Mouse (Mus musculus): ENCODE data around the gene Rbp2.

The Rbp2 gene

DNA sequence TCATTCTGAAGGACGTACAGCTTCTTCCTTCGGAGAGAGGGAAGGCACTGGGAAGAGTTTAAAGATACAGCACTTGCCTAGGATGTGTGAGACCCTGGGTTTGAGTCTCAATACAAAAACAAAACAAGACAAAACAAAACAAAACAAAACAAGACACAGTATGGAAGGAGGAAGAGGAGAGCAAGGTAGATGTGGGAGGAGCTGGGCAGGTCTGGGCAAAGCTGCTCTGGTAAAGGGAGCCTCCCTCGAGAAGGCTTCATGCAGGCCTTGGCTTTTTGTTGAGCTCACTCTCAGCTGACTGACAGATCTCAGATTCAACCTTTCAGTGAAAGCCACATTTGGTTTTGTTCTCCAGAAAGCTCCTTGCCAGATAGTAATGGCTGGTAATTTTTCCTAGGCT is at the start of gene Rbp2:
Rbp2 (plus strand) TSS at position 301 of the 400 bp plus-strand sequence.
- DNase-seq (ENCODE audit: low read depth, low spot score) = no peak

DNA sequence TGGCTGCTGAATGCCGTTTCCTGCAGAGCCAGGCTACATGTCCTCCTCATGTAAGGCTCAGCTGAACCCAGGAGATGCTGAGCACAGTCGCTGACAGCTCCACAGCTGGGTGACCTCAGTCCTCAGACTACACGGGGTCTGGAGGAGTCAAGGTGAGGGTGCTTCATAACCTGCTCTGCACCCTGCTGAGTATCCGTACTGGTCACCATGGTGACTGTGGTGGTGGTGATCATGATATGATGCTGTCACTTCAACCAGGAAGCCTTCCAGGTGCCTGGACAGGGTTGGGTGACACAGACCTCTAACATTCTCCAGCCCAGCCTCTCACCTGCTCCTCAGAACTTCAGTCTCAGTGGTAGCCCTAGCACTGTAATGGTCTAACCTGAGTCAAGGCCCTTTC is 48.1 kb upstream of the Rbp2 start:
- no peak for DNase-seq (ENCODE audit: low read depth, low spot score)

GRCm38 (mm10) chr9:98439091-98439490 is 46.8 kb upstream of the Rbp2 start:
- no peak for DNase-seq (ENCODE audit: low read depth, low spot score)

DNA sequence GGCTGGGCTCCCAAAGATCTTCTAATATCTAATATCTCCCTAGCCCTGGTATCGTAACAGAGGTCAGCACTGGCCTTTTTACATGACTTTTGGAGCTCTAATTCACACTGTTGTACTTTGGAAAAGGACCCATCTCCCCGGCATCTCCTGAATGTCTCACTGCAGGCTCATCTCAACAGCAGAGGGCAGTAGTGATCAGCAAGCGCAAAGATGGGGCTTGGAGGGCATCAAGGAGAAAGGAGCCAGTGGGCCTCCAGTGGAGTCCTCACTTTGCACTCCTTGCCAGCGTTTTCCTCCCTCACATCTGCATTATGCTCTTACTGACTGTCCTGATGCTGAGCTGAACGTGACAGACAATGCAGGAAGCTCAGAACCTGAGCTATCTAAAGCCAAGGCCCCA is 43.3 kb upstream of the Rbp2 start:
- peak; percentile 51 for DNase-seq (ENCODE audit: low read depth, low spot score)

DNA sequence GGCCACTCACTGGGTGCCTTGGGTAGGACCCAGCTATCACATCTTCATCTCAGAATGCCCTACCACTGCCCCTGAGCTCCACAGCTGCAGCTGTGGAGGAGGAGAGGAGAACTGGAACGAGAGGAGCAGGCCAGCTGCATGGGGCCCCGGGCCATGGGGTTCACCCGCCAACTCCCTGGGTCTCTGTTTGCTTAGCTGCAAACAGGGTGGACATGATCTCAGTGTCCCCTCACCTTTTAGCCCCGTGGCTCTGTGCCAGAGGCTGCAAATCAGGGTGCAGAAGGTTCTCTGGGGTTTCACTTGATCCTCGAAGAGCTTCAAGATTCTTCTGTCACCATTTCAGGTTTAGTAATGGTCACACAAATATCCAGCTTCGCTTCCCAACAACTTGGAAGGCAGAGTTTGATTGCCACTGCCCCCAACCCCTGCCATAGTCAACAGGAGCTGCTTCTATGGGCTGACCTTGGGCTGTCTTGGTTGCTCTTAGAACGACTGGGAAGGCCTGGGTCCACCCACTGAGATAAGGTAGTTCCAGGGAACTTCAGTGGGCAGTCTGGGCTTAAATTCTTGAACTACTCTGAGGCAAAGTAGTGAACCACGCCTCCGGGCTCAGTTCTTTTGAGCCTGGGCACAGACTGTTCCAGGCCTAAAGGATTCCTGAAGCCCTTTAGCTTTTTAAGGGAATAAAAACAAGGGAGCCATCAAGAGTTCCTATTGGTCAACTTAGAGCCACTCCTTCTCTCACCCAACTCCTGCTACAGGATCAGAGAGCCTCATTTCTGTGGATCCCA is 40.4 kb upstream of the Rbp2 start:
- no peak for DNase-seq (ENCODE audit: low read depth, low spot score)

DNA sequence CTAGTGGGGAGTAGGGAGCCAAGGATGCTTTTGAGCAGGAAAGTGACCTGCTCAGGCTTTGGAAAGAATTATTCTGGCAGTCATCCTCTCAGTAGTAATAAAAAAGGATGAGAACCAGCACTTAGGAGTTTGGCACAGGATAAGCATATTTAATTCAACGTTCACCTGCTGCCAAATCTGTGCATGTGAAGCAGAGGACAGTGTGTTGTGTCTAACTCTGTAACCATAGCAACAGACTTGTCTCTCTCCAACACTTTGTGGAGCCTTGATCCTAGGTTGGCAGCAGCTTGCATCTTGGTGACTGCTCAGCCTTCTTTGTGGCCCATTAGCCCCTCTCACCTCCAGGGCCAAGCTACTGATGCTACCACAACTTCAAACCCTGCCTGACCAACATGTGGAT is 34.9 kb upstream of the Rbp2 start:
- peak; percentile 61 for DNase-seq (ENCODE audit: low read depth, low spot score)

GRCm38 (mm10) chr9:98466709-98467108 is 19.2 kb upstream of the Rbp2 start:
- DNase-seq (ENCODE audit: low read depth, low spot score) = no peak

DNA sequence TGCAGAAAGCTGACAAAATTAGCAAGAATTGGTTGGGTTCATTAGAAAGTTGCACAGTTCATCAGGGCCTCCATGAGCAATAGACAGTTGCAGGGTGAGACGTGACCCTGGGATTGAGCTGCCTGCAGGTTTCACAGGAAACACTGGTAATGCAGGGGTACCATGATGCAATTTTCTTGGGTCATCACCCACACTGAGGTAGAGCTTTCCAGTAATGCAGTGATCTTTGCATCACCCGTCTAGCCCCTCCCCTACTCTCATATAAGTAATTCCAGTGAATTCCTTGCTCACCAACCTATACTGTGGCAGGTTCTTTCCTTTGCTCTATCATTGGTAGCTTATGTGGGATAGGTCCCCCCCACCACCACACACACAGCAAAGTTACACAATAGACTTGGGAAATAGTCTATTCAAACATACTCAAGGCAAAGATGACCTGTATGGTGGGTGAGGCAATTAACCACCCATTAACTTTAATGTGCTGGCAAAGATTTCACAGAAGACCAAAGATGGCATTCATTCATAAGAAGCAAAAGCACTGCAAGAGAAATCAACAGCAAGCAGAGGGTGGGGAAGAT is 5.7 kb upstream of the Rbp2 start:
- DNase-seq (ENCODE audit: low read depth, low spot score) = no peak

DNA sequence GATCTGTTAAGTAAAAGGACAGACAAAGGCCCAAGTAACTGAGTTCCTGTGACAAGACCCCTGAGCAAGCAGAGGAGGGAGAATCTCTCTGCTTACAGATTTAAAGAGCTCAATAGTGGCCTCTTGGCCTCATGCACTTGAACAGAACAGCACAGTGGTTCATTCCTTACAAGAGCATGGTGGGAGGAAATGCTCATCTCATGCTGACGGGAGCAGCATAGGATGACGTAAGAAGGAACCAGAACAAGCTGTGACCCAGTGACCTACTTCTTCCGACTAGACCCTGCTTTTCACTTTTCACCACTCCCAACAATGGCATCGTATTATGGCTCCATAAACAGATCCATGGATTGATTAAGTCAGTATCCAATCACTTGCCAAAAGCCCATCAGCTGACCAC is 3.7 kb upstream of the Rbp2 start:
- DNase-seq (ENCODE audit: low read depth, low spot score) = no peak

DNA sequence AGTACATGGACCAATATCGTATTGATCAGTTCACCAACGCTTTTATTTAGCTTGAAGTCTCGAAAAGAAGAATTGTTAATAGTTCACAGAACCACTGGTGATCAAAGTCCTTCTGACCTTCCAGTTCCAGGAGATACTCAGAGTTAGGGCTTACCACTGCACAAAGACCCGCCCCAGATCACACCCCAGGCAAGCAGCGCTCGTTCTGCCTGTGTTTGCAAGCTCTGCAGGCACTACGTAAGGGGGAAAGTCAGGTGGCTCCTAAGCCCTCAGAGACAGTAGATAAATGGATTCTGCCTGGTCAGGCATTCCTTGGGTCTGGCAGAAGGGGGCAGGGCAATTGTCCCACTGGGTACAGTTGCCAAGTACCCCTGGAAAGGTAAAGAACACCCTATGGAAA is 895 bp upstream of the Rbp2 start:
- DNase-seq (ENCODE audit: low read depth, low spot score) = no peak

DNA sequence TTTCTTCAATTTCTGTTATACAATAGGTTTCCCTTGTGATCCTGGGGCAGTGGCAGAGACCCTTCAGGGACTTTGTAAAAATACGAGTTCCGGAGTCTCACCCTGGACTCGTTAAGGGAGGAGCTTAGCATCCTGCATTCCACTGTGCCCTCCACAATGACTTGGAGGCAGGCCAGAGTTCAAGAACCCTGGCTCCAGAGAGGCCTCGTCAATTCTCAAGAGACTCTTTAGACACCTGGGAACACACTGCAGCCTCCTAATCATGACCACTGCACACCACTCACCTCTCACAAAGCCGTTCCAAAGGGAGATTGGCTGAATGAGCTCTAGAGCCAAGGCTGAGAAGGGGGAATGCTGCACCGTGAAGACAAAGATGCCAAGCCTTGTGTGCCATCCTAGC is 1.4 kb downstream of the Rbp2 start:
- no peak for DNase-seq (ENCODE audit: low read depth, low spot score)

GRCm38 (mm10) chr9:98489532-98489931 is 3.6 kb downstream of the Rbp2 start:
- DNase-seq (ENCODE audit: low read depth, low spot score) = no peak

- DNase-seq (ENCODE audit: low read depth, low spot score) = no peak
Measured at GRCm38 (mm10) chr9:98490128-98490527, 4.2 kb downstream of the Rbp2 start.

DNA sequence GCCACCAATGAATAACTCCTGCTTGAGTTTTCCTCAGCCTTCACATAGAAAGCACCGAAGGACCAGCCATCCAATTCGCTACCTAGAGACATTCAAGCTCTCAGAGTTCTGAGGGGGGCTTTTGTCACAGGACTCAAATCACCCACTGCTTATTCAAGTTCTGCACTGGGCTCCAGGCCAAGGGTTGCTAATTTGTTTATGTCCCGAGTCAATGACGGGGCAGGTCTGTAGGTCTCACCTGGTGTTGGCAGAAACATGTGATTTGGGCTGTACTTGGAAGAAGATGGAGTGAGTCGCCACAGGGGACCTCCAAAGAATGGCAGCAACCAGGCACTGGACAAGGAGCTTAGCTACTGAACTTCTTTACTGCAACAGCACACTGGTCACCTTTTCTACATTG is 5.2 kb downstream of the Rbp2 start:
- no peak for DNase-seq (ENCODE audit: low read depth, low spot score)

DNA sequence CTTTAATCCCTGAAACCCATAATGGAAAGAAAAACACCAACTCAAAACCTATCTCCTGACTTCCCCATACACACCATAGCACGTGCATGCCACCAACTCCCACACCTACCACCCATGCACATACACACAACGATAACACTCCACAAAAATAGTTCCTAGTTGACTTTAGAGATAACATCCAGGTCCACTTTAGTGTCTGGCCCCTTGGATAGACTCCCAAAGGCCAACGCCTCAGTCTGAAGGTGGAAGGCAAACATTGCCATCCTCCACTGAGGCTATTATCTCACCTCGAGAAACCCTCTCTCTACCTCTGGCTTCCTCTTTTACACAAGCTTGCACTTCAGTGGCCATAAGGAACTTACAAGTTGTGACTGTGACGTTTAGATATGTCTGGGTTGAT is 6.3 kb downstream of the Rbp2 start:
- no peak for DNase-seq (ENCODE audit: low read depth, low spot score)

GRCm38 (mm10) chr9:98492821-98493220 is 6.9 kb downstream of the Rbp2 start:
- no peak for DNase-seq (ENCODE audit: low read depth, low spot score)

DNA sequence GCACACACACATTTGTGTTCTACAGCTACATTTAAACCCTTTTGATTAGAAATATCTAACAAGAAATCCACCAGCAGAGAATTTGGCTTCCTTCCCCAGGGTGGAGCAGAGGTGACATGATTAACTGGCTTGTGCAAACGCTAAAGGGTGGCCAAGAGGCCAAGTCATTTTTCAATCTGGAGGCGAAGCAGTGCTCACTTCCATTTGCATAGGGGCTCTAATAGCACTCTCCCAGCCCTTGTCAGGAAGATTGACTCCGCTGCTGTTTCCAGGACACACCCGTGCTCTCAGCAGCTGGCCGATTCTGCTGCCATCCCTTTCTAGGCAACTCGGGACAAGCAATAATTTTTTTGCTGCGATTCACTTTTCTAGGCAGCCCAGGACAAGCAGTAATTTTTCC is 11.2 kb downstream of the Rbp2 start:
- DNase-seq (ENCODE audit: low read depth, low spot score) = no peak

GRCm38 (mm10) chr9:98497990-98498389 is 12.1 kb downstream of the Rbp2 start:
- no peak for DNase-seq (ENCODE audit: low read depth, low spot score)

- no peak for DNase-seq (ENCODE audit: low read depth, low spot score)
Measured at GRCm38 (mm10) chr9:98498717-98499268, 12.9 kb downstream of the Rbp2 start.

DNA sequence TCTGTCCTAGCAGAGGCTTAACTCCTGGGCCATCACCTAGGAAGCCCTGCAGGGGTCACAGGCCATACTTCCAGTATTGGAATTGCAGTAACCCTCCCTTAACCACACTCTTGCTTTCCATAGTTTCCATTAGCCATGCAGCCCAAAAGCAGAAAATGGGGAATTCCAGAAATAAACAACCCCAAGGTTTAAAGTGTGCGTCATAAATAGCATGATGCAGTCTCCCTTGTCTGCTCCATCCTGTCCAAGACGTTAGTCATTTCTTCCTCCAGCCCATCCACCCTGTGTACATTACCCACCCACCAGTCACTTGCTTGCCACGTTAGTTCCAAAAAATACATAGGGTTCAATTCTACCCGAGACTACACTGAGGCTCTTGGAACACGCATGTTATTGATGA is 13.7 kb downstream of the Rbp2 start:
- no peak for DNase-seq (ENCODE audit: low read depth, low spot score)

DNA sequence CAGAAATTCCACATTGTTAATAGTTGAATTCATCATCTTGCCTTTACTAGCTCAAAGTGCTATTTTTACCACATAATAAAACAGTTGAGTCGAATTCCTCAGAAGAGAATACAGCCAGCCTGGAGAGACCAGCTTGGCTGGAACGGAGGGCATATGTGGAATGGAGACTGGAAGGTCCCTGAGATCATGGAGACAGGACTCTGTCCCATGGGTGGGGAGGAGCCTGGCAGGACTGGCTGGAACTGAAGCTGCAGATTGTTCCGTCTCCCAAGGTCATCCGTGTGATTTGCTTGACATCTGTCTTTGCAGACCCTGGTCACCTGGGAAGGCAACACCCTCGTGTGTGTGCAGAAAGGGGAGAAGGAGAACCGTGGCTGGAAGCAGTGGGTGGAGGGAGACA is 21.6 kb downstream of the Rbp2 start:
- no peak for DNase-seq (ENCODE audit: low read depth, low spot score)

DNA sequence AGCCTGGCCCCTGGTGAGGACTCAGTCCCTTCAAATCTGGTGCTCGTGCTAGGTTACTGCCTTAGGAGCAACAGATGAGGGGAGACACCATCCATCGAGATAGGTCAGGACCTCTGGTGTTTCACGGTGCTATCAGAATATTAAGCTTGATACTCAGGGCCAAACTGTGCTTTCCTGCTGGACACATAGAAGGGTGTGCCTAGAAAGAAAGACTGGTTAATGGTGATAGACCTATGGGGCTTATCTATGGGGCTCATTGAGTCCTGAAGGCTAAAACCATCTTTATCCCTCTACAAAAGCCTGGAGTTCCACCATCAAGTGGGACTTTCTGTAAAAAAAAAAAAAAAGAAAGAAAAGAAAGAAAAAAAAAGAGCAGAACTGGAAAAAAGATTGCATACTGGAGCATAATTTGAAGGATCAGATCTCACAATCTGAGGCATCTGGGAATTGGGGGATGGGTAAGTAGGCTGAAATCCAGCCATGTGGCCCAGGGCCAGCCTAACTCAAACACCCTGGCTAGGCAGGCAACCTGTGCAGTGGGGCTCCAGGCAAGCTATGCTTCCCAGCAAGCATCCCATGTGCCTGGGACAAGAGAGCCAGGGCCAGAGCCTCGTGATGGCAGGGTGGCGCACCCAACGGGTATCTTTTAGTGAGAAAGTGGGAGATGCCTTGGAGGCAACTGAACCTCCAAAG is 24.6 kb downstream of the Rbp2 start:
- no peak for DNase-seq (ENCODE audit: low read depth, low spot score)

GRCm38 (mm10) chr9:98523872-98524271 is 38.0 kb downstream of the Rbp2 start:
- DNase-seq (ENCODE audit: low read depth, low spot score) = no peak

All from brain, adult 2 months (tissue).